Mouse (Mus musculus): ENCODE results near the gene Naa16. TPM values are rescaled to one million over a fixed set of nuclear protein-coding genes. Genes with fewer than 3 reads are reported as not detected.
"Not testable (repeated sequence)": the region's sequence is repeated elsewhere in the genome, so short reads cannot be mapped to it uniquely, and the experiment has no call there.

Gene Naa16
- polyA plus RNA-seq (2016; fragmentation: Nextera tagmentation; extraction: Ambion mirVana) = 33.9 and 39.4 TPM in 2 replicates

- ATAC-seq (ENCODE audit: low FRiP score) = peak; percentile 98
- Histone ChIP-seq H3K4me1 (peaks cover 13% of the 10 kb centered on the region), H3K4me2 (replicated peaks) (peak within 1 kb of the TSS; percentile 68), H3K27me3 (no peaks in the 10 kb centered on the region), H3K27ac (peak within 1 kb of the TSS; percentile 96), H3K36me3 (peaks cover 5% of the 10 kb centered on the region; the same call in 1 of the 2 replicates), H3K4me3 (peak within 1 kb of the TSS; percentile 68), H3K9ac (peak within 1 kb of the TSS; percentile 81), H3K9me3 (replicated peaks) (no peaks in the 10 kb centered on the region)
- under 1% methylated on average over 67 of the region's 71 CpGs for WGBS
Measured at GRCm38 (mm10) chr14:79390265-79390926, at the start of gene Naa16. TSS of gene Naa16 (minus strand) at chr14:79390778.

GRCm38 (mm10) chr14:79434068-79434467 lies 43.5 kb upstream of the Naa16 start:
- H3K4me2 ChIP-seq (replicated peaks) = no peak overlapping the region
- no peak overlapping the region for H3K27ac ChIP-seq
- no peaks in the 10 kb centered on the region for H3K4me1 ChIP-seq
- WGBS = 88% methylated on average over 1 of the region's 1 CpGs
- ATAC-seq (ENCODE audit: low FRiP score) = no peak
- H3K9me3 ChIP-seq (replicated peaks) = 0 out of 2 replicates have a peak, but pooled peaks cover 3% of the 10 kb centered on the region
- H3K36me3 ChIP-seq = 0 out of 2 replicates have a peak, but pooled peaks cover 3% of the 10 kb centered on the region
- no peak overlapping the region for H3K9ac ChIP-seq
- no peak overlapping the region for H3K4me3 ChIP-seq
- no peaks in the 10 kb centered on the region for H3K27me3 ChIP-seq

GRCm38 (mm10) chr14:79426730-79427365 lies 36.3 kb upstream of the Naa16 start:
- 61% methylated on average over 8 of the region's 59 CpGs for WGBS
- peak overlapping the region; percentile 89; the same call in 1 of the 2 replicates for H3K27ac ChIP-seq
- peaks cover 14% of the 10 kb centered on the region for H3K36me3 ChIP-seq
- peak; percentile 69 for ATAC-seq (ENCODE audit: low FRiP score)
- H3K9ac ChIP-seq = peak overlapping the region; percentile 58; the same call in 1 of the 2 replicates
- not testable (repeated sequence) for H3K27me3 ChIP-seq; H3K9me3 ChIP-seq (replicated peaks); H3K4me1 ChIP-seq
- peak overlapping the region; percentile 51 for H3K4me2 ChIP-seq (replicated peaks)
- H3K4me3 ChIP-seq = peak overlapping the region; percentile 55

GRCm38 (mm10) chr14:79425979-79426729 lies 35.6 kb upstream of the Naa16 start, which contains the start of gene Kbtbd7:
TSS of gene Kbtbd7 (plus strand) at chr14:79426511.
- H3K27me3 ChIP-seq = no peaks in the 10 kb centered on the region
- peak; percentile 98 for ATAC-seq (ENCODE audit: low FRiP score)
- H3K9ac ChIP-seq = peak within 1 kb of the TSS; percentile 58; the same call in 1 of the 2 replicates
- 0 out of 2 replicates have a peak, but pooled peaks cover 2% of the 10 kb centered on the region for H3K4me1 ChIP-seq
- under 1% methylated on average over 44 of the region's 44 CpGs for WGBS
- H3K27ac ChIP-seq = peak within 1 kb of the TSS; percentile 89
- H3K4me2 ChIP-seq (replicated peaks) = peak within 1 kb of the TSS; percentile 51
- H3K4me3 ChIP-seq = peak within 1 kb of the TSS; percentile 55
- H3K36me3 ChIP-seq = peaks cover 11% of the 10 kb centered on the region
- 0 out of 2 replicates have a peak, but pooled peaks cover 9% of the 10 kb centered on the region for H3K9me3 ChIP-seq (replicated peaks)

GRCm38 (mm10) chr14:79420083-79420685 lies 29.6 kb upstream of the Naa16 start:
- WGBS = 26% methylated on average over 20 of the region's 20 CpGs
- no peaks in the 10 kb centered on the region for H3K27me3 ChIP-seq
- H3K4me3 ChIP-seq = no peak overlapping the region
- H3K27ac ChIP-seq = no peak overlapping the region
- H3K4me2 ChIP-seq (replicated peaks) = peak overlapping the region; percentile 29
- 0 out of 2 replicates have a peak overlapping the region, but pooled peaks have one; percentile 13 for H3K9ac ChIP-seq
- H3K4me1 ChIP-seq = peaks cover 7% of the 10 kb centered on the region; the same call in 1 of the 2 replicates
- H3K9me3 ChIP-seq (replicated peaks) = no peaks in the 10 kb centered on the region
- H3K36me3 ChIP-seq = 0 out of 2 replicates have a peak, but pooled peaks cover 5% of the 10 kb centered on the region
- ATAC-seq (ENCODE audit: low FRiP score) = peak; percentile 68

- H3K4me2 ChIP-seq (replicated peaks) = no peak overlapping the region
- H3K4me3 ChIP-seq = no peak overlapping the region
- H3K27me3 ChIP-seq = no peaks in the 10 kb centered on the region
- ATAC-seq (ENCODE audit: low FRiP score) = no peak
- H3K9ac ChIP-seq = no peak overlapping the region
- WGBS = 92% methylated on average over 6 of the region's 6 CpGs
- no peaks in the 10 kb centered on the region for H3K4me1 ChIP-seq
- peaks cover 21% of the 10 kb centered on the region; the same call in 1 of the 2 replicates for H3K36me3 ChIP-seq
- H3K9me3 ChIP-seq (replicated peaks) = no peaks in the 10 kb centered on the region
- no peak overlapping the region for H3K27ac ChIP-seq
Measured at GRCm38 (mm10) chr14:79413121-79413520, 22.5 kb upstream of the Naa16 start.

- ATAC-seq (ENCODE audit: low FRiP score) = no peak
Measured at GRCm38 (mm10) chr14:79410662-79411061, 20.1 kb upstream of the Naa16 start.

GRCm38 (mm10) chr14:79409278-79409830 lies 18.8 kb upstream of the Naa16 start:
- H3K27ac ChIP-seq = no peak overlapping the region
- no peaks in the 10 kb centered on the region for H3K9me3 ChIP-seq (replicated peaks)
- WGBS = 93% methylated on average over 6 of the region's 6 CpGs
- H3K9ac ChIP-seq = no peak overlapping the region
- ATAC-seq (ENCODE audit: low FRiP score) = no peak
- no peak overlapping the region for H3K4me2 ChIP-seq (replicated peaks)
- H3K4me1 ChIP-seq = no peaks in the 10 kb centered on the region
- H3K36me3 ChIP-seq = peaks cover 21% of the 10 kb centered on the region; the same call in 1 of the 2 replicates
- no peak overlapping the region for H3K4me3 ChIP-seq
- no peaks in the 10 kb centered on the region for H3K27me3 ChIP-seq

More at GRCm38 (mm10) chr14:79410662-79411061, 20.1 kb upstream of the Naa16 start:
- Histone ChIP-seq H3K4me1 (no peaks in the 10 kb centered on the region), H3K27ac (no peak overlapping the region), H3K4me2 (replicated peaks) (no peak overlapping the region), H3K27me3 (no peaks in the 10 kb centered on the region), H3K9ac (no peak overlapping the region), H3K36me3 (peaks cover 21% of the 10 kb centered on the region; the same call in 1 of the 2 replicates), H3K9me3 (replicated peaks) (no peaks in the 10 kb centered on the region), H3K4me3 (no peak overlapping the region)
- 72% methylated on average over 2 of the region's 2 CpGs for WGBS

GRCm38 (mm10) chr14:79407641-79408040 lies 17.1 kb upstream of the Naa16 start:
- 83% methylated on average over 2 of the region's 2 CpGs for WGBS
- no peaks in the 10 kb centered on the region for H3K9me3 ChIP-seq (replicated peaks)

GRCm38 (mm10) chr14:79397321-79398122 lies 6.9 kb upstream of the Naa16 start, which contains the start of gene Mtrf1:
TSS of gene Mtrf1 (plus strand) at chr14:79397772.
- peak within 1 kb of the TSS; percentile 61 for H3K4me3 ChIP-seq
- ATAC-seq (ENCODE audit: low FRiP score) = peak; percentile 95
- 20% methylated on average over 23 of the region's 23 CpGs for WGBS

More at GRCm38 (mm10) chr14:79407641-79408040, 17.1 kb upstream of the Naa16 start:
- Histone ChIP-seq H3K4me3 (no peak overlapping the region), H3K4me2 (replicated peaks) (no peak overlapping the region), H3K36me3 (peaks cover 19% of the 10 kb centered on the region; the same call in 1 of the 2 replicates), H3K27me3 (no peaks in the 10 kb centered on the region), H3K27ac (no peak overlapping the region), H3K9ac (no peak overlapping the region), H3K4me1 (no peaks in the 10 kb centered on the region)
- no peak for ATAC-seq (ENCODE audit: low FRiP score)

More at GRCm38 (mm10) chr14:79397321-79398122, 6.9 kb upstream of the Naa16 start, which contains the start of gene Mtrf1:
- Histone ChIP-seq H3K4me1 (0 out of 2 replicates have a peak, but pooled peaks cover 5% of the 10 kb centered on the region), H3K4me2 (replicated peaks) (peak within 1 kb of the TSS; percentile 56), H3K9ac (peak within 1 kb of the TSS; percentile 62), H3K36me3 (no peaks in the 10 kb centered on the region), H3K27ac (peak within 1 kb of the TSS; percentile 92), H3K9me3 (replicated peaks) (no peaks in the 10 kb centered on the region), H3K27me3 (no peaks in the 10 kb centered on the region)
